Mouse (Mus musculus) neural tube, embryonic 12.5 days (tissue): ENCODE data around the gene Zfp612. TPM values are rescaled to one million over a fixed set of nuclear protein-coding genes. Genes with fewer than 3 reads are reported as not detected.
"Not testable (repeated sequence)": the region's sequence is repeated elsewhere in the genome, so short reads cannot be mapped to it uniquely, and the experiment has no call there.

Source experiments
- ATAC-seq: fragments of 200-750 bp; cut with Nextera tagmentation; 2 replicates; pipeline ENCODE4 v1.8.0; 2017; ENCODE audit warnings: low read depth, mild to moderate bottlenecking, moderate TSS enrichment, moderate library complexity; ENCODE audit not compliant: low FRiP score
- H3K27ac ChIP-seq: fragments of 300-500 bp; sonication (generic); 2 replicates; pipeline ENCODE4 v1.5.1; 2016
- H3K27me3 ChIP-seq: fragments of 300-500 bp; sonication (generic); replicated peaks from 2 replicates; pipeline ENCODE4 v1.6.1; 2016; ENCODE audit warnings: mild to moderate bottlenecking
- H3K36me3 ChIP-seq: fragments of 300-500 bp; sonication (generic); 2 replicates; pipeline ENCODE4 v1.6.1; 2016; ENCODE audit warnings: mild to moderate bottlenecking
- H3K4me1 ChIP-seq: fragments of 300-500 bp; sonication (generic); 2 replicates; pipeline ENCODE4 v1.6.1; 2016
- H3K4me2 ChIP-seq: fragments of 300-500 bp; sonication (generic); replicated peaks from 2 replicates; pipeline ENCODE4 v1.6.1; 2016; ENCODE audit warnings: mild to moderate bottlenecking
- H3K4me3 ChIP-seq: fragments of 300-500 bp; sonication (generic); 2 replicates; pipeline ENCODE4 v1.5.1; 2016
- H3K9ac ChIP-seq: fragments of 300-500 bp; sonication (generic); 2 replicates; pipeline ENCODE4 v1.6.1; 2016; ENCODE audit warnings: mild to moderate bottlenecking
- H3K9me3 ChIP-seq: fragments of 300-500 bp; sonication (generic); 2 replicates; pipeline ENCODE4 v1.6.1; 2016; ENCODE audit warnings: mild to moderate bottlenecking
- WGBS: fragments of 180-500 bp; shearing (Covaris S2); methylation state at CpG from one replicate; pipeline ENCODE4 v1.1.7; 2016; 5-methylcytosine and 5-hydroxymethylcytosine counted together
- polyA plus RNA-seq: library from polyadenylated mRNA; unstranded; fragments of >200 nt; fragmentation: Nextera tagmentation; extraction: Ambion mirVana; gene quantifications from 2 replicates; pipeline ENCODE4 v1.2.1, GENCODE M21; 2016

The Zfp612 gene
- 12.7 and 13.0 TPM in 2 replicates for polyA plus RNA-seq

- Histone ChIP-seq H3K4me3 (peak within 1 kb of the TSS; percentile 65), H3K4me1 (peaks cover 8% of the 10 kb centered on the region), H3K9ac (peak within 1 kb of the TSS; percentile 67), H3K27me3 (no peaks in the 10 kb centered on the region), H3K9me3 (no peaks in the 10 kb centered on the region), H3K27ac (no peak within 1 kb of the TSS), H3K4me2 (peak within 1 kb of the TSS; percentile 93), H3K36me3 (peaks cover 16% of the 10 kb centered on the region)
- 7% methylated on average over 54 of the region's 54 CpGs for WGBS
- ATAC-seq = peak; percentile 95
Observed at GRCm38 (mm10) chr8:110079282-110080221, at the start of gene Zfp612. Zfp612 (plus strand) TSS chr8:110079746.

- not testable (repeated sequence) for H3K9me3 ChIP-seq, H3K4me3 ChIP-seq, H3K4me2 ChIP-seq, H3K36me3 ChIP-seq, H3K4me1 ChIP-seq, ATAC-seq, H3K27me3 ChIP-seq, H3K9ac ChIP-seq, H3K27ac ChIP-seq
- 37% methylated on average over 8 of the region's 8 CpGs for WGBS
Observed at GRCm38 (mm10) chr8:110033771-110034170, 45.8 kb upstream of the Zfp612 start.

GRCm38 (mm10) chr8:110034331-110034730 is 45.2 kb upstream of the Zfp612 start:
- H3K36me3 ChIP-seq = no peaks in the 10 kb centered on the region
- H3K9ac ChIP-seq = no peak overlapping the region
- H3K27me3 ChIP-seq = no peaks in the 10 kb centered on the region
- H3K4me1 ChIP-seq = no peaks in the 10 kb centered on the region
- no peak overlapping the region for H3K27ac ChIP-seq
- no peaks in the 10 kb centered on the region for H3K9me3 ChIP-seq
- 64% methylated on average over 4 of the region's 4 CpGs for WGBS
- H3K4me3 ChIP-seq = no peak overlapping the region
- no peak for ATAC-seq
- H3K4me2 ChIP-seq = no peak overlapping the region

- H3K9me3 ChIP-seq = no peaks in the 10 kb centered on the region
- no peak overlapping the region for H3K4me2 ChIP-seq
- H3K36me3 ChIP-seq = no peaks in the 10 kb centered on the region
- no peak overlapping the region for H3K4me3 ChIP-seq
- ATAC-seq = no peak
- H3K9ac ChIP-seq = no peak overlapping the region
- no peak overlapping the region for H3K27ac ChIP-seq
- 85% methylated on average over 2 of the region's 2 CpGs for WGBS
- no peaks in the 10 kb centered on the region for H3K27me3 ChIP-seq
- H3K4me1 ChIP-seq = no peaks in the 10 kb centered on the region
Observed at GRCm38 (mm10) chr8:110036156-110036555, 43.4 kb upstream of the Zfp612 start.

GRCm38 (mm10) chr8:110039216-110039615 is 40.3 kb upstream of the Zfp612 start:
- Histone ChIP-seq H3K4me2 (no peak overlapping the region), H3K4me3 (no peak overlapping the region), H3K27ac (no peak overlapping the region), H3K36me3 (no peaks in the 10 kb centered on the region), H3K4me1 (no peaks in the 10 kb centered on the region), H3K9me3 (no peaks in the 10 kb centered on the region), H3K9ac (no peak overlapping the region), H3K27me3 (no peaks in the 10 kb centered on the region)
- no peak for ATAC-seq
- WGBS = 50% methylated on average over 7 of the region's 7 CpGs

GRCm38 (mm10) chr8:110039659-110040058 is 39.9 kb upstream of the Zfp612 start, which contains the start of gene Chst4:
Chst4 (minus strand) TSS chr8:110039740.
- Histone ChIP-seq H3K4me3 (no peak within 1 kb of the TSS), H3K9me3 (no peaks in the 10 kb centered on the region), H3K9ac (no peak within 1 kb of the TSS), H3K4me1 (no peaks in the 10 kb centered on the region), H3K4me2 (no peak within 1 kb of the TSS), H3K27ac (no peak within 1 kb of the TSS), H3K27me3 (no peaks in the 10 kb centered on the region), H3K36me3 (no peaks in the 10 kb centered on the region)
- WGBS = 89% methylated on average over 5 of the region's 5 CpGs
- no peak for ATAC-seq

- Histone ChIP-seq H3K4me1 (no peaks in the 10 kb centered on the region), H3K27ac (no peak overlapping the region), H3K36me3 (no peaks in the 10 kb centered on the region), H3K4me2 (no peak overlapping the region), H3K9ac (no peak overlapping the region), H3K4me3 (no peak overlapping the region), H3K27me3 (no peaks in the 10 kb centered on the region), H3K9me3 (no peaks in the 10 kb centered on the region)
- ATAC-seq = no peak
- 82% methylated on average over 4 of the region's 4 CpGs for WGBS
Observed at GRCm38 (mm10) chr8:110040509-110040908, 39.0 kb upstream of the Zfp612 start.

GRCm38 (mm10) chr8:110051208-110051607 is 28.3 kb upstream of the Zfp612 start:
- no peaks in the 10 kb centered on the region for H3K9me3 ChIP-seq
- no peak overlapping the region for H3K27ac ChIP-seq
- no peak overlapping the region for H3K4me3 ChIP-seq
- H3K4me1 ChIP-seq = no peaks in the 10 kb centered on the region
- H3K36me3 ChIP-seq = no peaks in the 10 kb centered on the region
- no peak overlapping the region for H3K9ac ChIP-seq
- WGBS = 82% methylated on average over 6 of the region's 6 CpGs
- ATAC-seq = no peak
- H3K4me2 ChIP-seq = no peak overlapping the region
- no peaks in the 10 kb centered on the region for H3K27me3 ChIP-seq

- Histone ChIP-seq H3K36me3 (no peaks in the 10 kb centered on the region), H3K27me3 (no peaks in the 10 kb centered on the region), H3K4me2 (no peak overlapping the region), H3K4me1 (no peaks in the 10 kb centered on the region), H3K9me3 (no peaks in the 10 kb centered on the region), H3K4me3 (no peak overlapping the region), H3K9ac (no peak overlapping the region), H3K27ac (no peak overlapping the region)
- WGBS = 76% methylated on average over 8 of the region's 8 CpGs
- ATAC-seq = no peak
Observed at GRCm38 (mm10) chr8:110058207-110058606, 21.3 kb upstream of the Zfp612 start.

GRCm38 (mm10) chr8:110064161-110064560 is 15.4 kb upstream of the Zfp612 start:
- no peak overlapping the region for H3K9ac ChIP-seq
- no peaks in the 10 kb centered on the region for H3K4me1 ChIP-seq
- no peaks in the 10 kb centered on the region for H3K27me3 ChIP-seq
- no peaks in the 10 kb centered on the region for H3K9me3 ChIP-seq
- H3K4me2 ChIP-seq = no peak overlapping the region
- 72% methylated on average over 9 of the region's 9 CpGs for WGBS
- no peak overlapping the region for H3K27ac ChIP-seq
- no peak overlapping the region for H3K4me3 ChIP-seq
- no peaks in the 10 kb centered on the region for H3K36me3 ChIP-seq
- ATAC-seq = no peak

GRCm38 (mm10) chr8:110064606-110065365 is 14.8 kb upstream of the Zfp612 start:
- 96% methylated on average over 18 of the region's 18 CpGs for WGBS
- Histone ChIP-seq H3K4me2 (no peak overlapping the region), H3K9ac (no peak overlapping the region), H3K36me3 (no peaks in the 10 kb centered on the region), H3K4me3 (no peak overlapping the region), H3K9me3 (no peaks in the 10 kb centered on the region), H3K27me3 (no peaks in the 10 kb centered on the region), H3K27ac (no peak overlapping the region), H3K4me1 (no peaks in the 10 kb centered on the region)
- ATAC-seq = no peak

- Histone ChIP-seq H3K4me1 (no peaks in the 10 kb centered on the region), H3K36me3 (no peaks in the 10 kb centered on the region), H3K9me3 (no peaks in the 10 kb centered on the region), H3K4me3 (no peak overlapping the region), H3K27ac (no peak overlapping the region), H3K9ac (no peak overlapping the region), H3K27me3 (no peaks in the 10 kb centered on the region), H3K4me2 (no peak overlapping the region)
- no peak for ATAC-seq
- 88% methylated on average over 4 of the region's 4 CpGs for WGBS
Observed at GRCm38 (mm10) chr8:110065676-110066075, 13.9 kb upstream of the Zfp612 start.
